Mouse (Mus musculus) adrenal gland, adult 2 months (tissue): Measurements from ENCODE around the gene Cebpz. TPM values are rescaled to one million over a fixed set of nuclear protein-coding genes. Genes with fewer than 3 reads are reported as not detected.

ENCODE experiments used
- DNase-seq: peaks from one replicate; pipeline ENCODE4 v3.0.0; 2021
- polyA plus RNA-seq: library from polyadenylated mRNA; depleted of rRNA; stranded (reverse); fragments of >200 nt; gene quantifications from 2 replicates; pipeline ENCODE4 v1.2.3, GENCODE M21; 2012; rRNA removed
- total RNA-seq, 2 experiments: library from RNA; stranded (reverse); gene quantifications; 2 replicates each; pipeline ENCODE4 v1.2.3; 2021

Gene Cebpz
- total and polyA plus RNA-seq, 3 experiments: 3.0 to 50.5 (median 42.6) TPM

GRCm38 (mm10) chr17:78903158-78903557, 33.7 kb downstream of the Cebpz start:
- no peak for DNase-seq

GRCm38 (mm10) chr17:78895394-78895793, 41.5 kb downstream of the Cebpz start:
- DNase-seq: peak; percentile 40

GRCm38 (mm10) chr17:78894991-78895390, 41.9 kb downstream of the Cebpz start:
- no peak for DNase-seq

- DNase-seq: no peak
Observed at GRCm38 (mm10) chr17:78891020-78891419, 45.8 kb downstream of the Cebpz start.

- no peak for DNase-seq
Observed at GRCm38 (mm10) chr17:78889184-78889583, 47.7 kb downstream of the Cebpz start.

- DNase-seq: peak; percentile 40
Observed at GRCm38 (mm10) chr17:78888554-78888953, 48.3 kb downstream of the Cebpz start.

- DNase-seq: no peak
Observed at GRCm38 (mm10) chr17:78885286-78886065, 51.4 kb downstream of the Cebpz start.

GRCm38 (mm10) chr17:78883291-78883690, 53.6 kb downstream of the Cebpz start:
- no peak for DNase-seq

- peak; percentile 94 for DNase-seq
Observed at GRCm38 (mm10) chr17:78882401-78883112, 54.3 kb downstream of the Cebpz start, which contains the start of gene Eif2ak2. Gene Eif2ak2 (minus strand): TSS chr17:78882573.

GRCm38 (mm10) chr17:78881878-78882304, 55.0 kb downstream of the Cebpz start:
- peak; percentile 9 for DNase-seq

GRCm38 (mm10) chr17:78873886-78874285, 63.0 kb downstream of the Cebpz start:
- DNase-seq: no peak

Other genes starting within 250 kb of the Cebpz start
- 10 to 100 TPM; 19.8 to 23.5 TPM for gene Strn, start 199.9 kb downstream of the Cebpz start, total RNA-seq
- 3.1 and 3.6 TPM in 2 replicates for gene Strn, start 199.9 kb downstream of the Cebpz start, polyA plus RNA-seq
- 10 to 100 TPM; 34.7 to 40.5 TPM for gene Heatr5b, start 101.7 kb downstream of the Cebpz start, total RNA-seq
- gene Heatr5b, start 101.7 kb downstream of the Cebpz start, polyA plus RNA-seq: 14.1 and 16.9 TPM in 2 replicates
- gene Gpatch11, start 101.5 kb downstream of the Cebpz start, total RNA-seq: 10 to 100 TPM; 26.6 to 32.3 TPM
- 4.9 and 5.7 TPM in 2 replicates for gene Gpatch11, start 101.5 kb downstream of the Cebpz start, polyA plus RNA-seq
- gene Eif2ak2, start 54.5 kb downstream of the Cebpz start, total RNA-seq: 10 to 100 TPM; 24.0 to 24.3 TPM
- 1.0 and 1.4 TPM in 2 replicates for gene Eif2ak2, start 54.5 kb downstream of the Cebpz start, polyA plus RNA-seq
- gene Sult6b1, start 30.1 kb downstream of the Cebpz start, total RNA-seq: under 1 TPM in 1 of 2 experiments, not detected in 1; 0.52 TPM
- gene Sult6b1, start 30.1 kb downstream of the Cebpz start, polyA plus RNA-seq: not detected in 2 replicates
- 10 to 100 TPM; 34.7 to 40.5 TPM for gene Cebpzos, start 20.6 kb downstream of the Cebpz start, total RNA-seq
- gene Cebpzos, start 20.6 kb downstream of the Cebpz start, polyA plus RNA-seq: 6.3 and 6.6 TPM in 2 replicates
- gene Ndufaf7, start 70 bp upstream of the Cebpz start, total RNA-seq: 10 to 100 TPM; 38.5 to 50.3 TPM
- 3.1 and 4.6 TPM in 2 replicates for gene Ndufaf7, start 70 bp upstream of the Cebpz start, polyA plus RNA-seq
- 10 to 100 TPM; 22.7 to 24.8 TPM for gene Prkd3, start 83.8 kb upstream of the Cebpz start, total RNA-seq
- 2.9 and 3.4 TPM in 2 replicates for gene Prkd3, start 83.8 kb upstream of the Cebpz start, polyA plus RNA-seq
- 1 to 10 TPM; 6.4 to 8.2 TPM for gene Qpct, start 114.8 kb upstream of the Cebpz start, total RNA-seq
- 1.5 and 1.8 TPM in 2 replicates for gene Qpct, start 114.8 kb upstream of the Cebpz start, polyA plus RNA-seq